Mouse (Mus musculus): ENCODE results near the gene Srpk3. TPM values are rescaled to one million over a fixed set of nuclear protein-coding genes. Genes with fewer than 3 reads are reported as not detected.
"Not testable (repeated sequence)": the region's sequence is repeated elsewhere in the genome, so short reads cannot be mapped to it uniquely, and the experiment has no call there.

The Srpk3 gene
- polyA plus RNA-seq (2015; fragmentation: Nextera tagmentation; extraction: Ambion mirVana), result 1.1 and 2.9 TPM in 2 replicates

DNA sequence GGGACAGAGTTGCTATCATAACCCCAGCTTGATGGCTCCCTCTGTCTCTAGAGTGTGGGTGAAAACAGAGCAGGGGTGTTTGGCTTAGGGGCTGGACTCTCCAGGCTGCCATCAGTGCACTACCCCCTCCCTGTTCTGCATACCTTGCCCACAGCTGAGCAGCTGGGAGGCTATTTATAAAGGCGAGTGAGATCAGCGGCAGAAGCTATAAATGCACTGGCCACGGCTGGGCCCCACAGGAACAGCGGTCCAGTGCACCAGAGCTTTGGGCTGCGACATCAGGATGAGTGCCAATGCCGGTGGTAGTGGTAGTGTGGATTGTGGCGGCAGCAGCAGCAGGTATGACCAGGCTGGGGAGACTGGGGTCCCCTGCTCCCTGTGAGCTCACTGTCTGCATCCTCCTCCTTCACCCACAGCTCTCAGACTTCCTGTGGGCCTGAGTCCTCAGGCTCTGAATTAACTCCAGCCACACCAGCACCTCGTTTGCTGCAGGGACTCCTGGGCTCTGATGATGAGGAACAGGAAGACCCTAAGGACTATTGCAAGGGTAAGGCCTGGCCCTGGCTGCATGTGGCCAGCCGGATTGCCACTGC, at the start of gene Srpk3:
Gene Srpk3, plus strand, starts transcription at position 238 of the 593 bp plus-strand sequence.
- 41% methylated on average over 9 of the region's 9 CpGs for WGBS (ENCODE audit: insufficient replicate concordance)
- H3K9me3 ChIP-seq (replicated peaks; ENCODE audit: control insufficient read depth, low read length), result no peaks in the 10 kb centered on the region
- H3K27me3 ChIP-seq (ENCODE audit: control insufficient read depth, insufficient read depth, low read depth, low read length), result peaks cover 2% of the 10 kb centered on the region; the same call in 1 of the 2 replicates
- H3K4me1 ChIP-seq (ENCODE audit: control insufficient read depth, low read depth, low read length), result no peaks in the 10 kb centered on the region
- no peak within 1 kb of the TSS for H3K27ac ChIP-seq (ENCODE audit: low read length)
- peaks cover under 1% of the 10 kb centered on the region; the same call in 1 of the 2 replicates for H3K36me3 ChIP-seq (ENCODE audit: control insufficient read depth, insufficient read depth)
- no peak for ATAC-seq (ENCODE audit: low read depth)
- no peak within 1 kb of the TSS for H3K9ac ChIP-seq (ENCODE audit: low read depth, low read length)
- H3K4me2 ChIP-seq (ENCODE audit: low read depth, low read length), result no peak within 1 kb of the TSS
- no peak within 1 kb of the TSS for H3K4me3 ChIP-seq (ENCODE audit: low read depth, low read length)

DNA sequence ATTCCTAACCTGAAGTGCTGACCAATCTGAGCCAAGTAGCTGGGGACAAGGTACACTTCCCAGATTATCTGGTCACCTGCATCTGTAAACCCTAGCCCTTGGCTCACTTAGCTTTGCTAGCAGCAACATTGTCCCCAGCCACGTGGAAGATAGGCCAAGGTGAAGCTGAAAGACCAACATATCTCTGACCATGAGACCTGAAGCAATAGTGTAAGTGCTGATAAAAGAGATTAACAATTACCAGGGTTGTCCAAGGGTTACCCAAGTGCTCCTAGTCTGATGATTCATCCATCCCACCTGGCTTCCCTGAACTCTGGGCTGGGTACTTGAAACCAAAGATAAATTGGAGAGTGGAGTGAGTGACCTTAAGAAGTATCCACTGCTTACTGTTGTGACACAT, 43.3 kb upstream of the Srpk3 start:
- no peaks in the 10 kb centered on the region for H3K36me3 ChIP-seq (ENCODE audit: control insufficient read depth, insufficient read depth)
- no peak for ATAC-seq (ENCODE audit: low read depth)
- H3K9ac ChIP-seq (ENCODE audit: low read depth, low read length), result no peak overlapping the region
- H3K4me2 ChIP-seq (ENCODE audit: low read depth, low read length), result no peak overlapping the region
- H3K4me1 ChIP-seq (ENCODE audit: control insufficient read depth, low read depth, low read length), result no peaks in the 10 kb centered on the region
- no peaks in the 10 kb centered on the region for H3K9me3 ChIP-seq (replicated peaks; ENCODE audit: control insufficient read depth, low read length)
- no peak overlapping the region for H3K27ac ChIP-seq (ENCODE audit: low read length)
- no peaks in the 10 kb centered on the region for H3K27me3 ChIP-seq (ENCODE audit: control insufficient read depth, insufficient read depth, low read depth, low read length)
- WGBS (ENCODE audit: insufficient replicate concordance), result 23% methylated on average over 1 of the region's 1 CpGs
- H3K4me3 ChIP-seq (ENCODE audit: low read depth, low read length), result no peak overlapping the region

DNA sequence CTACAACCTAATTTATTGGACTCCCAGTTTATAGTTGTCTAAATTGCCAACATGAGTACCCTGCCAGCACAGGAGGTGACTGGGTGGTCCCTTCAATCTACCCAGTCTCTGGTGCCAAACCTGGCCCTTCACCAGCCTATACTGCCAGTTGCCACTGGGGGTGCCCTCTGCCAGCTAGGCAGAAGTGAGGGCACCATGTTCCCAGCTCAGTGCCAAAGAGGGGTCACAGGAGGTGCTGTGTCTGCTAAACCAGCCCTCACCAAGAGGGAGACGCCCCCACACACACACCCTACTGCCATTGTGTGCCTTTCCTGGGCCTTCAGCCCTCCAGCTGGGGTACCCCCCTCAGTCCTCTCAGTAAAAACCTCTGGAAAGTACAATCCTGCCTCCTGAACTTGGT, 36.0 kb upstream of the Srpk3 start:
- Histone ChIP-seq H3K27ac (ENCODE audit: low read length) (no peak overlapping the region), H3K27me3 (ENCODE audit: control insufficient read depth, insufficient read depth, low read depth, low read length) (no peaks in the 10 kb centered on the region), H3K4me1 (ENCODE audit: control insufficient read depth, low read depth, low read length) (no peaks in the 10 kb centered on the region), H3K36me3 (ENCODE audit: control insufficient read depth, insufficient read depth) (no peaks in the 10 kb centered on the region), H3K4me3 (ENCODE audit: low read depth, low read length) (no peak overlapping the region), H3K4me2 (ENCODE audit: low read depth, low read length) (no peak overlapping the region), H3K9ac (ENCODE audit: low read depth, low read length) (no peak overlapping the region), H3K9me3 (replicated peaks; ENCODE audit: control insufficient read depth, low read length) (no peaks in the 10 kb centered on the region)
- ATAC-seq (ENCODE audit: low read depth), result no peak
- WGBS (ENCODE audit: insufficient replicate concordance), result 42% methylated on average over 1 of the region's 1 CpGs

- H3K4me3 ChIP-seq (ENCODE audit: low read depth, low read length), result no peak overlapping the region
- no peak overlapping the region for H3K4me2 ChIP-seq (ENCODE audit: low read depth, low read length)
- no peaks in the 10 kb centered on the region for H3K36me3 ChIP-seq (ENCODE audit: control insufficient read depth, insufficient read depth)
- H3K27me3 ChIP-seq (ENCODE audit: control insufficient read depth, insufficient read depth, low read depth, low read length), result no peaks in the 10 kb centered on the region
- no peaks in the 10 kb centered on the region for H3K4me1 ChIP-seq (ENCODE audit: control insufficient read depth, low read depth, low read length)
- no peak overlapping the region for H3K9ac ChIP-seq (ENCODE audit: low read depth, low read length)
- 47% methylated on average over 5 of the region's 5 CpGs for WGBS (ENCODE audit: insufficient replicate concordance)
- no peak overlapping the region for H3K27ac ChIP-seq (ENCODE audit: low read length)
- no peak for ATAC-seq (ENCODE audit: low read depth)
- H3K9me3 ChIP-seq (replicated peaks; ENCODE audit: control insufficient read depth, low read length), result no peaks in the 10 kb centered on the region
These were observed 35.1 kb upstream of the Srpk3 start for GRCm38 (mm10) chrX:73739151-73739550.

DNA sequence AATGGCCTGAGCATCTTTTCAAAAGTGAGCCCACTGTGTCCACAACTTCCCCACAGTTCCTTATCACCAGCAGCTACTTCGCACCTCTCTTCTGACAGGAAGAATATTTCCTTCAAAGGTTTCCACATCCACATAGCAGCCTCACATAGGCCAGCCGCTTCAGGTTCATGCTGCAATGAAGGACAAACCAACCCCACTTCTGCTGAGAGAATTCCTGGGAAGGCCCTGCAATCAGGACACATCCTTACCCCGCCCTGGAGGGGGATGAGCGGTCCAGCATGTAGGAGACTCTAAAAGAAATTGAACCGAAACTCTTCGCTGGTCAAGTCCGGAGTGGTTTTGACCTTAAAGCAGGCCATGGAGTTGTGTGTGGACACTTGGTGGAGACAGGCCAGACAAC, 34.4 kb upstream of the Srpk3 start:
- H3K36me3 ChIP-seq (ENCODE audit: control insufficient read depth, insufficient read depth); H3K4me1 ChIP-seq (ENCODE audit: control insufficient read depth, low read depth, low read length); H3K27me3 ChIP-seq (ENCODE audit: control insufficient read depth, insufficient read depth, low read depth, low read length); H3K27ac ChIP-seq (ENCODE audit: low read length); ATAC-seq (ENCODE audit: low read depth); H3K4me3 ChIP-seq (ENCODE audit: low read depth, low read length); H3K9me3 ChIP-seq (replicated peaks; ENCODE audit: control insufficient read depth, low read length); H3K4me2 ChIP-seq (ENCODE audit: low read depth, low read length); H3K9ac ChIP-seq (ENCODE audit: low read depth, low read length): not testable (repeated sequence)
- WGBS (ENCODE audit: insufficient replicate concordance), result 67% methylated on average over 7 of the region's 7 CpGs

GRCm38 (mm10) chrX:73744774-73745481, 29.3 kb upstream of the Srpk3 start:
- WGBS (ENCODE audit: insufficient replicate concordance), result 55% methylated on average over 1 of the region's 1 CpGs
- Histone ChIP-seq H3K4me1 (ENCODE audit: control insufficient read depth, low read depth, low read length) (no peaks in the 10 kb centered on the region), H3K9me3 (replicated peaks; ENCODE audit: control insufficient read depth, low read length) (no peaks in the 10 kb centered on the region), H3K9ac (ENCODE audit: low read depth, low read length) (no peak overlapping the region), H3K27me3 (ENCODE audit: control insufficient read depth, insufficient read depth, low read depth, low read length) (no peaks in the 10 kb centered on the region), H3K27ac (ENCODE audit: low read length) (no peak overlapping the region), H3K4me3 (ENCODE audit: low read depth, low read length) (no peak overlapping the region), H3K36me3 (ENCODE audit: control insufficient read depth, insufficient read depth) (no peaks in the 10 kb centered on the region), H3K4me2 (ENCODE audit: low read depth, low read length) (no peak overlapping the region)
- no peak for ATAC-seq (ENCODE audit: low read depth)

DNA sequence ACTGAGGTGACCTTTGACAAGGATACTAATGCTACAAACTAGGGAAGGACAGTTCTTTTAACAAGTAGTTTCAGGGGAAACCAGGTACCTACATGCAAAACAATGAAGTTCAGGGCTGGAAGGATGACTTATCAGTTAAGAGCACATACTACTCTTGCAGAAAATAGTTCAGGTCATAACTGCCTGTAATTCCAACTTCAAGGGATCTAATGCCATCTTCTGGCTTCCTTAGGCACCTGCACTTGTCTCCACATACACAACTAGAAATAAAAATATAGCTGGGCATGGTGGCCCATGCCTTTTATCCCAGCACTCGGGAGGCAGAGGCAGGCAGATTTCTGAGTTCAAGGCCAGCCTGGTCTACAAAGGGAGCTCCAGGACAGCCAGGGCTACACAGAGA, 25.2 kb upstream of the Srpk3 start:
- Histone ChIP-seq H3K9ac (ENCODE audit: low read depth, low read length) (no peak overlapping the region), H3K4me1 (ENCODE audit: control insufficient read depth, low read depth, low read length) (no peaks in the 10 kb centered on the region), H3K36me3 (ENCODE audit: control insufficient read depth, insufficient read depth) (no peaks in the 10 kb centered on the region), H3K9me3 (replicated peaks; ENCODE audit: control insufficient read depth, low read length) (no peaks in the 10 kb centered on the region), H3K27me3 (ENCODE audit: control insufficient read depth, insufficient read depth, low read depth, low read length) (no peaks in the 10 kb centered on the region), H3K4me3 (ENCODE audit: low read depth, low read length) (no peak overlapping the region), H3K27ac (ENCODE audit: low read length) (no peak overlapping the region), H3K4me2 (ENCODE audit: low read depth, low read length) (no peak overlapping the region)
- ATAC-seq (ENCODE audit: low read depth), result no peak
- 60% methylated on average over 1 of the region's 1 CpGs for WGBS (ENCODE audit: insufficient replicate concordance)

DNA sequence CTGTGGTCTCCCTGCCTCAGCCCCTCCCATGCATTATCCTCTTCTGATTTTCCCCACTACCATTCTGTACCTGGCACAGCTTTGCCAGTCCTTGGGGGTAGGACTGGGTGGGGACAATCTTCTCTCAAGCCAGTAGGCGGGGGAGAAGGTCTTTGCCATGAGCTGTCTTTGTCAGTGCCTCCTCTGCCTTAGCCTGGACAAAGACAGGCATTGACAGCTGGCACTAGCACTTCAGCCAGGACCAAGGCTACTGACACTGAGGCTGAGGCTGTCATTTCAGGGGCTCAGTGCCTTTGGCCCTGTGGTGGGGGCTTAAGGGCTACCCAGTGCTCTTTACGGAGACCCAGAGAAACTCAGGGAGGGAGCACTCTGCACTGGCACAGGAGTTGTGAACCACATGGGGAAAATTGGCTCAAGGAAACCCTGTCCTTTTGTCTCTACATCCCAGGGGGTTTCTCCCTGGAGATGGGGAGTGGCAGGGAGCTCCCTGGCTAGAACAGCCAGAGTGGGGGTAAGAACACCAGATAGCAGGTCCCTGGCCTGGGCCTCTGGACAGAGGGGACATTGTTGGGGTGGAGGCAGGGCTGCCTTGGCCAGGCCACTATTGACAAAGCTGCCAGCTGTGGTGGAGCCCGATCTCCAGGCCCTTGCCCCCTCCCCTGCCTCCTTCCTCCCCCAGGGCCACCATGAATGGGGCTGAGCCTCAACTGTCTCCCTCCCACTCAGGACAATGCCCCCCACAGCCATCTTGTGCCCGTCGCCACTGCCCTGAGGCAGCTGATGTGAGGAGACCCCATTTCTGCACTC, 17.7 kb upstream of the Srpk3 start, which contains the start of gene Plxnb3:
Gene Plxnb3, plus strand, starts transcription at position 757 of the 807 bp plus-strand sequence.
- Histone ChIP-seq H3K27me3 (ENCODE audit: control insufficient read depth, insufficient read depth, low read depth, low read length) (no peaks in the 10 kb centered on the region), H3K9me3 (replicated peaks; ENCODE audit: control insufficient read depth, low read length) (no peaks in the 10 kb centered on the region), H3K4me3 (ENCODE audit: low read depth, low read length) (no peak within 1 kb of the TSS), H3K9ac (ENCODE audit: low read depth, low read length) (no peak within 1 kb of the TSS), H3K4me1 (ENCODE audit: control insufficient read depth, low read depth, low read length) (no peaks in the 10 kb centered on the region), H3K36me3 (ENCODE audit: control insufficient read depth, insufficient read depth) (no peaks in the 10 kb centered on the region), H3K27ac (ENCODE audit: low read length) (no peak within 1 kb of the TSS), H3K4me2 (ENCODE audit: low read depth, low read length) (no peak within 1 kb of the TSS)
- no peak for ATAC-seq (ENCODE audit: low read depth)
- 45% methylated on average over 5 of the region's 5 CpGs for WGBS (ENCODE audit: insufficient replicate concordance)

Data from liver, embryonic 16.5 days (tissue).